Mouse (Mus musculus): ENCODE data around the gene Thnsl2. TPM values are rescaled to one million over a fixed set of nuclear protein-coding genes. Genes with fewer than 3 reads are reported as not detected.

The Thnsl2 gene
- polyA plus RNA-seq (2015; fragmentation: Nextera tagmentation; extraction: Ambion mirVana), result 7.3 and 7.8 TPM in 2 replicates

GRCm38 (mm10) chr6:71143894-71144455 lies at the start of gene Thnsl2:
TSS of gene Thnsl2 (minus strand) at chr6:71144439.

Other genes with a start within 250 kb of the Thnsl2 start
- not detected in 2 replicates for gene Tex37, start 225.5 kb downstream of the Thnsl2 start, polyA plus RNA-seq (2015; fragmentation: Nextera tagmentation; extraction: Ambion mirVana)
- not detected in 2 replicates for gene Foxi3, start 187.9 kb downstream of the Thnsl2 start, polyA plus RNA-seq (2015; fragmentation: Nextera tagmentation; extraction: Ambion mirVana)
- gene Fabp1, start 55.4 kb upstream of the Thnsl2 start, polyA plus RNA-seq (2015; fragmentation: Nextera tagmentation; extraction: Ambion mirVana), result 0.50 and 1.9 TPM in 2 replicates
- gene Krcc1, start 127.2 kb upstream of the Thnsl2 start, polyA plus RNA-seq (2015; fragmentation: Nextera tagmentation; extraction: Ambion mirVana), result 19.3 and 23.3 TPM in 2 replicates
- 0.22 and 0.27 TPM in 2 replicates for gene Smyd1, start 177.8 kb upstream of the Thnsl2 start, polyA plus RNA-seq (2015; fragmentation: Nextera tagmentation; extraction: Ambion mirVana)
- gene Cd8b1, start 178.3 kb upstream of the Thnsl2 start, polyA plus RNA-seq (2015; fragmentation: Nextera tagmentation; extraction: Ambion mirVana), result 0.15 and 0.17 TPM in 2 replicates
- not detected in 2 replicates for gene Cd8a, start 229.0 kb upstream of the Thnsl2 start, polyA plus RNA-seq (2015; fragmentation: Nextera tagmentation; extraction: Ambion mirVana)